Mouse (Mus musculus) midbrain, embryonic 13.5 days (tissue): ENCODE measurements around the gene St6galnac4. TPM values are rescaled to one million over a fixed set of nuclear protein-coding genes. Genes with fewer than 3 reads are reported as not detected.

Source experiments
- ATAC-seq: fragments of 200-750 bp; cut with Nextera tagmentation; 2 replicates; pipeline ENCODE4 v1.8.0; 2017; ENCODE audit warnings: mild to moderate bottlenecking, moderate TSS enrichment, moderate library complexity
- H3K27ac ChIP-seq: fragments of 300-500 bp; sonication (generic); 2 replicates; pipeline ENCODE4 v1.5.1; 2015; ENCODE audit warnings: inconsistent platforms, mild to moderate bottlenecking, moderate library complexity
- H3K27me3 ChIP-seq: fragments of 300-500 bp; sonication (generic); 2 replicates; pipeline ENCODE4 v1.6.1; 2015; ENCODE audit warnings: mild to moderate bottlenecking, inconsistent platforms
- H3K36me3 ChIP-seq: fragments of 300-500 bp; sonication (generic); 2 replicates; pipeline ENCODE4 v1.6.1; 2015; ENCODE audit warnings: mild to moderate bottlenecking, inconsistent platforms
- H3K4me1 ChIP-seq: fragments of 300-500 bp; sonication (generic); replicated peaks from 2 replicates; pipeline ENCODE4 v1.6.1; 2015; ENCODE audit warnings: inconsistent platforms
- H3K4me2 ChIP-seq: fragments of 300-500 bp; sonication (generic); replicated peaks from 2 replicates; pipeline ENCODE4 v1.6.1; 2015; ENCODE audit warnings: moderate library complexity, mild to moderate bottlenecking, inconsistent platforms
- H3K4me3 ChIP-seq: fragments of 300-500 bp; sonication (generic); replicated peaks from 2 replicates; pipeline ENCODE4 v1.5.1; 2015; ENCODE audit warnings: mild to moderate bottlenecking, inconsistent platforms
- H3K9ac ChIP-seq: fragments of 300-500 bp; sonication (generic); replicated peaks from 2 replicates; pipeline ENCODE4 v1.6.1; 2015; ENCODE audit warnings: mild to moderate bottlenecking, inconsistent platforms
- H3K9me3 ChIP-seq: fragments of 300-500 bp; sonication (generic); 2 replicates; pipeline ENCODE4 v1.6.1; 2016; ENCODE audit warnings: mild to moderate bottlenecking, inconsistent platforms
- WGBS: fragments of 180-500 bp; shearing (Covaris S2); methylation state at CpG from one replicate; pipeline ENCODE4 v1.1.7; 2015; 5-methylcytosine and 5-hydroxymethylcytosine counted together
- polyA plus RNA-seq: library from polyadenylated mRNA; unstranded; fragments of >200 nt; fragmentation: Nextera tagmentation; extraction: Ambion mirVana; gene quantifications from 2 replicates; pipeline ENCODE4 v1.2.1, GENCODE M21; 2015

The St6galnac4 gene
- polyA plus RNA-seq, 1 experiment from 2014 or later = 16.3 TPM

GRCm38 (mm10) chr2:32574497-32574896 lies 12.4 kb upstream of the St6galnac4 start, which contains the start of gene Pip5kl1:
Pip5kl1 (plus strand) TSS chr2:32574797.
- peaks cover 30% of the 10 kb centered on the region for H3K4me1 ChIP-seq
- ATAC-seq = no peak
- peaks cover 10% of the 10 kb centered on the region for H3K36me3 ChIP-seq
- peaks cover 34% of the 10 kb centered on the region for H3K27me3 ChIP-seq
- no peaks in the 10 kb centered on the region for H3K9me3 ChIP-seq
- H3K27ac ChIP-seq = no peak within 1 kb of the TSS
- H3K9ac ChIP-seq = peak within 1 kb of the TSS; percentile 73
- WGBS = 81% methylated on average over 6 of the region's 6 CpGs
- peak within 1 kb of the TSS; percentile 54 for H3K4me3 ChIP-seq
- H3K4me2 ChIP-seq = peak within 1 kb of the TSS; percentile 98

- Histone ChIP-seq H3K4me2 (peak overlapping the region; percentile 98), H3K4me3 (peak overlapping the region; percentile 54), H3K27ac (no peak overlapping the region), H3K36me3 (peaks cover 10% of the 10 kb centered on the region), H3K9ac (peak overlapping the region; percentile 73), H3K27me3 (peaks cover 39% of the 10 kb centered on the region), H3K9me3 (no peaks in the 10 kb centered on the region), H3K4me1 (peaks cover 30% of the 10 kb centered on the region)
- ATAC-seq = no peak
- WGBS = 1% methylated on average over 26 of the region's 26 CpGs
Observed at GRCm38 (mm10) chr2:32574901-32575585, 11.9 kb upstream of the St6galnac4 start.

- Histone ChIP-seq H3K36me3 (peaks cover 10% of the 10 kb centered on the region), H3K9ac (peak within 1 kb of the TSS; percentile 73), H3K9me3 (no peaks in the 10 kb centered on the region), H3K4me2 (peak within 1 kb of the TSS; percentile 98), H3K4me1 (peaks cover 30% of the 10 kb centered on the region), H3K4me3 (peak within 1 kb of the TSS; percentile 54), H3K27me3 (peaks cover 43% of the 10 kb centered on the region), H3K27ac (no peak within 1 kb of the TSS)
- peak; percentile 68 for ATAC-seq
- 7% methylated on average over 28 of the region's 28 CpGs for WGBS
Observed at GRCm38 (mm10) chr2:32575586-32576160, 11.2 kb upstream of the St6galnac4 start, which contains the start of gene 9430097D07Rik. 9430097D07Rik (minus strand) TSS chr2:32575684.

DNA sequence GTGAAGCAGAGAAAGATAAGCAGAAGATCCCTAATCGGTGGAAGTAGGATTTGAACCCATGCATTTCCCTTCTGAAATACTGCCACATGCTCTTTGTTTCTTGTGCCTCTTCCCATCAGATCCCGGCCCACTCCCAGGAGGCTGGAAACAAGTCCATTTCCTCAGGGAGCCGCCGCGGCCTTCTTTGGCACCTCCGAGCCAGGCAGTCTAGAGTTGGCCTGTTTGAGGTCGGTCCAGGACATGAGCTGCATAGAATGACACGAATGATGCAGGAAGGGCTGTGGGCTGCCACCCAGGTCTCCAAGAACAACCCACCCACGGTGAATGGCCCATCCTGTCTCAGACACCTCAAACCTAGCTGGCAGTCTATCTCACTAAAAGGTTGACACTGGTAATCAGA lies 10.4 kb upstream of the St6galnac4 start:
- Histone ChIP-seq H3K4me2 (no peak overlapping the region), H3K9ac (no peak overlapping the region)

GRCm38 (mm10) chr2:32578146-32579046 lies 8.5 kb upstream of the St6galnac4 start:
- WGBS = 40% methylated on average over 24 of the region's 30 CpGs
- Histone ChIP-seq H3K27me3 (peaks cover 49% of the 10 kb centered on the region), H3K27ac (no peak overlapping the region)

More for the DNA sequence above, 10.4 kb upstream of the St6galnac4 start:
- peaks cover 43% of the 10 kb centered on the region for H3K27me3 ChIP-seq
- WGBS = 89% methylated on average over 9 of the region's 9 CpGs
- no peak for ATAC-seq
- peaks cover 25% of the 10 kb centered on the region for H3K4me1 ChIP-seq
- H3K27ac ChIP-seq = no peak overlapping the region
- H3K4me3 ChIP-seq = no peak overlapping the region
- H3K9me3 ChIP-seq = no peaks in the 10 kb centered on the region
- H3K36me3 ChIP-seq = peaks cover 10% of the 10 kb centered on the region

DNA sequence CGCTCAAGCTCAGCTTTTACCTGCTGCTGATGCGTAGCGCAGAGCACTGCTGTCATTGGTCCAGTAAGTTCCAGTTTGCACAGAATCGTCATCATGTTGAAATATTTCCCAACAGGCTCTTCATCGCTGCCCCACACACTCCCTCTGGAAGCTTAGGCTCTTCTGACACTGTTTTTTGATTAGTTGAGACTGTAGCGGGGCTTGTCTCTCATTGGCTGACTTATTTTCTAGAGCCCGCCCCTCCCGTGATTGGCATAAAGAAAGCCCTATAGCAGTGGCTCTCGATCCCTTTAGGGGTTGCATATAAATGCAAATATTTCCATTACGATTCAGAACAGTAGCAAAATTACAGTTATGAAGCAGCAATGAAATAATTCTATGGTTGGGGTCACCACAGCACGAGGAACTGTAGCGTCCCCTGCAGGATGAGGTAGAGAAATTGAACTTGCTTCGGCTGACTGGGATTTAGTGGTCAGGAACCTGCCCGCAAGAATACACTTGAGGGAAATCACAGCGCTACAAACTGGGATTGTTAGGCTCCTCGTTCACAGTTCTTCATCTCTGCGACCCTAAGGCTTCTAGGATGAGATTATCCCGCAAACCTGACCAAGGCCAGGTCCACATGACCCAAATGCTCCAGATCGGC lies 5.3 kb upstream of the St6galnac4 start:
- Histone ChIP-seq H3K9ac (no peak overlapping the region), H3K27me3 (peaks cover 48% of the 10 kb centered on the region), H3K4me2 (peak overlapping the region; percentile 39), H3K27ac (0 out of 2 replicates have a peak overlapping the region, but pooled peaks have one; percentile 4), H3K9me3 (no peaks in the 10 kb centered on the region), H3K4me1 (peaks cover 7% of the 10 kb centered on the region), H3K36me3 (no peaks in the 10 kb centered on the region), H3K4me3 (peak overlapping the region; percentile 27)
- ATAC-seq = peak; percentile 49; the same call in 1 of the 2 replicates
- 35% methylated on average over 19 of the region's 19 CpGs for WGBS

More at GRCm38 (mm10) chr2:32578146-32579046, 8.5 kb upstream of the St6galnac4 start:
- Histone ChIP-seq H3K9me3 (no peaks in the 10 kb centered on the region), H3K36me3 (peaks cover 3% of the 10 kb centered on the region), H3K4me3 (no peak overlapping the region), H3K4me2 (no peak overlapping the region), H3K9ac (no peak overlapping the region), H3K4me1 (peaks cover 20% of the 10 kb centered on the region)
- ATAC-seq = no peak

DNA sequence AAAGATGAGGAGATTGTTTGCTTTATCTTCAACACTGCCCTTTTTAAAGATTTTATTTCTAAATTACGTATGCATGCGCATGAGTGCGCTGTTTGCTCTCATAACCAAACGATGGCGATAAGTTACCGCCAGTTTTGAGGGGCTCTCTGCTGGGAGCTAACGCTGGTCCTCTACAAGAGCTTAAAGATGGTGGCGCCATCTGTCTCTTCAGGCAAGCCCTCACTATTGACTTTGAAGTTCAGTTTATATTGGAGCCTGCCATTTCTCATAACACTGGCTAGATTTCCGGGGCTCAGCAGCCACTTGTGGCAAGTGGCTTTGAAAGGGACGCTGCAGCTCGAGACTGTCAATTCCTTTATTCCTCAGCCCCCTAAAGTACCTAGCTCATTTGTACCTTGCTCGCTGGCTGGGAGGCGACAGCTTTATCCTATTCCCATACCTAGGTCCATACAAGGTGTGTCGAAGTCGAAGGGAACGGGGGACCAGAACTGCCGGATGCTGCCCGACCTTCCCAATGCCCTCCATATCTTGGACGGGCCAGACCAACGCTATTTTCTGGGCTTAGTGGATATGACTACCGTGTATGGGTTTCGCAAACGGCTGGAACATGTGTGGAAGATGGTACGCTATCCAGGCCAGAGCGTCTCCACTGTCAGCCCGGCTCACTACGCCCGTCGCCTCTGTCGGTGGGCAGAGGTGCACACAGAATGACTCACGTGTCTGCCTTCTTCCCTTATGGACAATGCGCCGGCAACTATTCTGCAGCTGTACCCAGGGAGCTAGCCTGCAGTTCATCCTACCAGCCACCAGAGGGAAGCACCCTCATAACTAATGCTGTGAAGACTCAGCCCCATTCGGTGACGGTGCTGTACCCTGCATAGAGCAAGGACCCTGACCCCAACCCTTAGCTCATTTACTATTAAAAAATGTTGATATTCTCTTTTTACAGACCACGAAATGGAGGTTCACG lies 3.8 kb upstream of the St6galnac4 start:
- ATAC-seq = peak; percentile 78
- no peaks in the 10 kb centered on the region for H3K9me3 ChIP-seq
- H3K9ac ChIP-seq = 0 out of 2 replicates have a peak overlapping the region, but pooled peaks have one; percentile 17
- H3K4me2 ChIP-seq = peak overlapping the region; percentile 48
- H3K4me3 ChIP-seq = peak overlapping the region; percentile 19
- H3K27me3 ChIP-seq = peaks cover 33% of the 10 kb centered on the region
- 13% methylated on average over 37 of the region's 37 CpGs for WGBS
- H3K27ac ChIP-seq = no peak overlapping the region
- H3K36me3 ChIP-seq = no peaks in the 10 kb centered on the region
- peaks cover 21% of the 10 kb centered on the region for H3K4me1 ChIP-seq

DNA sequence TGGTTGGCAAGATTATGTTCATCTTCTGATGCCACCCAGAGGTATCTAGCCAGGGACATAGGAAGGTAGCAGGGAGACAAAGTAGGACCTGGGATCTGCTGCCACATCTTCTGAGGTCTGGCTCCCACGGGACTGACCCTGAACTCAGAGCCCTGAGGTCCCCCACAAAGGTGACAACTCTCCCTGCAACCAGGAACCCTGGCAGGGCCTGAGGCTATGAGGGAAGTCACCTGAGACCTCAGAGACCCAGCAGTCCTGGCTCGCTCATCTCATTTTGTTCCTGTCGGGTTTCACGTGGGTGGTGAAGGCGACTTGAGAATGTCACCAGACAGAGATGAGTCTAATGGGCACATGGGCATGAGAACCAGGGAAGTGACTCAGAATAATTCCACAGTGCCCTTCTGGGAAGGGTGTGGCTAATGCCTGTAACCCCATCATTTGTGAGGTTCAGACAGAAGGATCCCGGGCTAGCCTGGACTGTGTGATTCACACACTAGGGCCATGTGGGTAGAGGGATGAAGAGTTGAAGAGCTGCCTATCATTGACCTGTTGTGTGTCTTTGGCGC lies 1.7 kb upstream of the St6galnac4 start:
- H3K36me3 ChIP-seq = no peaks in the 10 kb centered on the region
- H3K9ac ChIP-seq = no peak overlapping the region
- H3K4me2 ChIP-seq = no peak overlapping the region
- H3K27ac ChIP-seq = no peak overlapping the region
- no peak overlapping the region for H3K4me3 ChIP-seq
- H3K27me3 ChIP-seq = peaks cover 13% of the 10 kb centered on the region
- ATAC-seq = no peak
- peaks cover 27% of the 10 kb centered on the region for H3K4me1 ChIP-seq
- no peaks in the 10 kb centered on the region for H3K9me3 ChIP-seq
- WGBS = 88% methylated on average over 7 of the region's 7 CpGs

GRCm38 (mm10) chr2:32587731-32588321 lies 931 bp downstream of the St6galnac4 start:
- Histone ChIP-seq H3K4me2 (peak overlapping the region; percentile 60), H3K27me3 (0 out of 2 replicates have a peak, but pooled peaks cover 5% of the 10 kb centered on the region), H3K9me3 (no peaks in the 10 kb centered on the region), H3K4me1 (peaks cover 26% of the 10 kb centered on the region), H3K9ac (peak overlapping the region; percentile 67), H3K27ac (no peak overlapping the region), H3K36me3 (no peaks in the 10 kb centered on the region), H3K4me3 (peak overlapping the region; percentile 49)
- 60% methylated on average over 9 of the region's 9 CpGs for WGBS
- ATAC-seq = no peak

GRCm38 (mm10) chr2:32589213-32589795 lies 2.4 kb downstream of the St6galnac4 start:
- Histone ChIP-seq H3K4me2 (no peak overlapping the region), H3K36me3 (peaks cover 6% of the 10 kb centered on the region), H3K27me3 (0 out of 2 replicates have a peak, but pooled peaks cover 5% of the 10 kb centered on the region), H3K9ac (0 out of 2 replicates have a peak overlapping the region, but pooled peaks have one; percentile 28), H3K27ac (0 out of 2 replicates have a peak overlapping the region, but pooled peaks have one; percentile 16), H3K4me1 (peaks cover 20% of the 10 kb centered on the region), H3K4me3 (no peak overlapping the region), H3K9me3 (no peaks in the 10 kb centered on the region)
- 69% methylated on average over 11 of the region's 11 CpGs for WGBS
- ATAC-seq = no peak
